Mouse (Mus musculus) cortical plate, adult 2 months (tissue): ENCODE data around the gene Cracr2a. TPM values are rescaled to one million over a fixed set of nuclear protein-coding genes. Genes with fewer than 3 reads are reported as not detected.
A peak's percentile ranks its signal among the peaks of the same experiment; 100 is the strongest.
"Not testable (repeated sequence)": the region's sequence is repeated elsewhere in the genome, so short reads cannot be mapped to it uniquely, and the experiment has no call there.

ENCODE experiments used
- H3K27ac ChIP-seq: fragments of 200-500 bp; 2 replicates; pipeline ENCODE4 v1.5.1; 2012; ENCODE audit warnings: low read length, control low read depth, inconsistent platforms; ENCODE audit not compliant: insufficient read depth
- H3K4me1 ChIP-seq: fragments of 200-500 bp; 2 replicates; pipeline ENCODE4 v1.6.1; 2011; ENCODE audit warnings: low read length; ENCODE audit not compliant: control insufficient read depth, insufficient read depth
- H3K4me3 ChIP-seq: fragments of 200-500 bp; 2 replicates; pipeline ENCODE4 v1.5.1; 2011; ENCODE audit warnings: mild to moderate bottlenecking, low read length, control low read depth; ENCODE audit not compliant: insufficient read depth
- CTCF ChIP-seq: fragments of 200-500 bp; IDR thresholded peaks from 2 replicates; pipeline ENCODE4 v1.5.1; 2011; ENCODE audit warnings: mild to moderate bottlenecking, control low read depth, low read length; ENCODE audit not compliant: insufficient read depth; ENCODE audit errors: extremely low read depth
- POLR2A ChIP-seq: fragments of 200-500 bp; IDR thresholded peaks from 2 replicates; pipeline ENCODE4 v1.6.1; 2011; ENCODE audit warnings: mild to moderate bottlenecking, low read length, control low read depth; ENCODE audit not compliant: insufficient read depth; ENCODE audit errors: extremely low read depth
- polyA plus RNA-seq: library from polyadenylated mRNA; depleted of rRNA; stranded (reverse); fragments of >200 nt; gene quantifications from 2 replicates; pipeline ENCODE4 v1.2.3, GENCODE M21; 2012; rRNA removed

Cracr2a gene
- 1.2 and 1.4 TPM in 2 replicates for polyA plus RNA-seq

DNA sequence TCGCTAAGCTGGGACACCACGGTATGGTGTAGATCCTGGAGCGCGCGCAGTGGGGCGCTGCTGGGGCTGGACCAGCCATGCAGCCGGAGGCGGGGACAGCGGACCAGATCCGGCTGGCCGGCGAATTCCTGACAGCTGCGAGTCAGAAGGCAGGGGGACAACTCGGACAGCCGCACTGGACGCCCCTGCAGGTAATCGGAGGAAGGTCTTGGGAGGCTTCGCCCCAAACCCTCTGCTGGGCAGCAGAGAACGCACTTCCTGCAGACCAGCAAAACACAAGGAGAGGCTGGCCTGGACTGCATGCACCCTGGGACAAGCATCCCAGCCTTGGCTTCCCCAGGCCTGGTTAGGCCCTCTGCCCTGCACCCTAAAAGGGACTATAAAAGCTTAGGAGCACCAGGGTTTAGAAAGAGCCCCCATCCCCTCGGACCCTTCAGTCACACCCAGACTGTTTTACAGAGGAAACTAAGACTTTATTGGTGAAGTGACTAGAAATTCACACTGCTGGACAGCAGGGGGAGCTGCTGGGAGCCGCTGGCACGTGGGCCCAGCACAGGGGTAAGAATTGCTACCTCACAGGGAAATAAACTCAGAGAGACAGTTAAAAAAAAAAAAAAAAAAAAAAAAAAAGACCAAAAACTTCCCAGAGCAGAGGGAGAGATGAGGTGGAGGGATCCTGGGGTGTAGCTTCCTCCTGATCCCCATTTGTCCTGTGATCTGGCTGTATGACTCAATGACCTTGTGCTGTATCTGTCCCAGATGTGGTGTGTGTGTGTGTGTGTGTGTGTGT is at the start of gene Cracr2a:
Gene Cracr2a (plus strand): TSS at position 108 of the 790 bp plus-strand sequence.
- Histone ChIP-seq H3K27ac (no peak within 1 kb of the TSS), H3K4me1 (no peaks in the 10 kb centered on the region), H3K4me3 (peak within 1 kb of the TSS; percentile 45)
- TF ChIP-seq CTCF (peak; percentile 53), POLR2A (no peak)

DNA sequence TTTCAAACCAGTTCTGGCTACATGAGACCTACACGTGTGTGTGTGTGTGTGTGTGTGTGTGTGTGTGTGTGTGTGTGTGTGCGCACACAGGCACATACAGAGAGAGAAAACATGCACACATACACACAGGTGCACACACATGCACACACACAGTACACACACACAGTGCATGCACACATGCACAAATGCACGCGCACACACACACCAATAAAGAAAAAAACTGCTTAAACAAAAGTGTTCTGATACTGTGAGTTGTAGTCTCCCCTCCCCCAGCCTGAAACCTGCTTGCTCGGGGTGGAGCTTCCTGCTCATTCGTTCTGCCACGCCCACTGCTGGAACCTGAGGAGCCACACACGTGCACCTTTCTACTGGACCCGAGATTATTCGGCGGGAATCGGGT is 47.4 kb upstream of the Cracr2a start:
- not testable (repeated sequence) for H3K4me1 ChIP-seq, H3K27ac ChIP-seq, H3K4me3 ChIP-seq

GRCm38 (mm10) chr6:127521176-127521575 is 40.0 kb upstream of the Cracr2a start:
- Histone ChIP-seq H3K4me3 (no peak overlapping the region), H3K4me1 (no peaks in the 10 kb centered on the region), H3K27ac (no peak overlapping the region)
- no peak for TF ChIP-seq CTCF
- TF ChIP-seq POLR2A: no peak

GRCm38 (mm10) chr6:127522326-127522725 is 38.8 kb upstream of the Cracr2a start:
- no peak overlapping the region for H3K4me3 ChIP-seq
- H3K4me1 ChIP-seq: no peaks in the 10 kb centered on the region
- TF ChIP-seq CTCF: no peak
- TF ChIP-seq POLR2A: no peak
- no peak overlapping the region for H3K27ac ChIP-seq

- no peak overlapping the region for H3K4me3 ChIP-seq
- no peak for TF ChIP-seq POLR2A
- TF ChIP-seq CTCF: peak; percentile 71
- H3K27ac ChIP-seq: no peak overlapping the region
- no peaks in the 10 kb centered on the region for H3K4me1 ChIP-seq
These were observed 36.7 kb upstream of the Cracr2a start for GRCm38 (mm10) chr6:127524442-127524841.

- H3K4me1 ChIP-seq: no peaks in the 10 kb centered on the region
- H3K4me3 ChIP-seq: no peak overlapping the region
- H3K27ac ChIP-seq: no peak overlapping the region
- no peak for TF ChIP-seq POLR2A
- no peak for TF ChIP-seq CTCF
These were observed 32.5 kb upstream of the Cracr2a start for GRCm38 (mm10) chr6:127528625-127529024.

DNA sequence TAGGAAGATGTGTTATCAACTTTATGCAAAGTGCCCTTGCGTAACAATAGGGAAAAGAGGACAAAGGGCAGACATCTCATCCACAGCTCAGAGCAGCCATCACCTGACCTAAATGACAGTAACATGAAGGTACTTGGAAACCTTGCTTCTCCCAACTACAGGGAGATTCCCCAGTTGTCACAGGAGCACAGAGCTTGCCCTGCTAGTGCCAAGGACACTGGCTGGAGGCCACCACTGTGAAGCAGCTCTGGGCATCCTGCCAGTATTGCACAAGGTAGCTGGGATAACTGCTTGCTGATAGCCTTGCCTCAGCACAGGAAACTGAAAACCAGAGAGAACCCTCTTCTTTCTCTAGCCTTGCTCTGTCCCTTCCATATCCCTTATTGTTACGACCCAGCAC is 31.7 kb upstream of the Cracr2a start:
- TF ChIP-seq CTCF (no peak), POLR2A (no peak)

GRCm38 (mm10) chr6:127530206-127530605 is 30.9 kb upstream of the Cracr2a start:
- TF ChIP-seq POLR2A: no peak
- TF ChIP-seq CTCF: no peak
- no peaks in the 10 kb centered on the region for H3K4me1 ChIP-seq
- no peak overlapping the region for H3K27ac ChIP-seq
- H3K4me3 ChIP-seq: no peak overlapping the region

More for the DNA sequence above, 31.7 kb upstream of the Cracr2a start:
- H3K4me3 ChIP-seq: no peak overlapping the region
- no peak overlapping the region for H3K27ac ChIP-seq
- H3K4me1 ChIP-seq: no peaks in the 10 kb centered on the region

GRCm38 (mm10) chr6:127531412-127532205 is 29.5 kb upstream of the Cracr2a start:
- TF ChIP-seq CTCF: no peak
- TF ChIP-seq POLR2A: no peak
- no peak overlapping the region for H3K4me3 ChIP-seq
- H3K27ac ChIP-seq: no peak overlapping the region
- no peaks in the 10 kb centered on the region for H3K4me1 ChIP-seq

DNA sequence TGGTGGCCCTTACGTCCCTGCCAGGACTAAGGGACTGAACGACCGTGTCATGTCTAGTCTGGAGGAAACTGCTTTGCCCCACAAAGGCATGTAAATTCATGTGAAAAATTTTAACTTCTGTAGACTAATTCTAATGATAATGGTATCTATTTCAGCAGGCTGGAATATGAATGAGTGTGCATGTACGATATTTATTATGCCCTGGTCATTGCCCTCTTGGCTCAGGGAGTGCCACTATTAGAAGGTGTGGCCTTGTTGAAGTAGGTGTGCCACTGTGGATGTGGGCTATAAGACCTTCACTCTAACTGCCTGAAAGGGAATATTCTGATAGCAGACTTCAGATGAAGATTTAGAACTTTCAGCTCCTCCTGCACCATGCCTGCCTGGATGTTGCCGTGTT is 28.8 kb upstream of the Cracr2a start:
- H3K4me1 ChIP-seq: no peaks in the 10 kb centered on the region
- H3K4me3 ChIP-seq: no peak overlapping the region
- TF ChIP-seq CTCF (no peak), POLR2A (no peak)
- no peak overlapping the region for H3K27ac ChIP-seq
